Mouse (Mus musculus) midbrain, embryonic 13.5 days (tissue): ENCODE results near the gene Gm3298. TPM values are rescaled to one million over a fixed set of nuclear protein-coding genes. Genes with fewer than 3 reads are reported as not detected.
"Not testable (repeated sequence)": the region's sequence is repeated elsewhere in the genome, so short reads cannot be mapped to it uniquely, and the experiment has no call there.

Source experiments
- ATAC-seq: fragments of 200-750 bp; cut with Nextera tagmentation; 2 replicates; pipeline ENCODE4 v1.8.0; 2017; ENCODE audit warnings: mild to moderate bottlenecking, moderate TSS enrichment, moderate library complexity
- H3K27ac ChIP-seq: fragments of 300-500 bp; sonication (generic); 2 replicates; pipeline ENCODE4 v1.5.1; 2015; ENCODE audit warnings: inconsistent platforms, mild to moderate bottlenecking, moderate library complexity
- H3K27me3 ChIP-seq: fragments of 300-500 bp; sonication (generic); 2 replicates; pipeline ENCODE4 v1.6.1; 2015; ENCODE audit warnings: mild to moderate bottlenecking, inconsistent platforms
- H3K36me3 ChIP-seq: fragments of 300-500 bp; sonication (generic); 2 replicates; pipeline ENCODE4 v1.6.1; 2015; ENCODE audit warnings: mild to moderate bottlenecking, inconsistent platforms
- H3K4me1 ChIP-seq: fragments of 300-500 bp; sonication (generic); replicated peaks from 2 replicates; pipeline ENCODE4 v1.6.1; 2015; ENCODE audit warnings: inconsistent platforms
- H3K4me2 ChIP-seq: fragments of 300-500 bp; sonication (generic); replicated peaks from 2 replicates; pipeline ENCODE4 v1.6.1; 2015; ENCODE audit warnings: moderate library complexity, mild to moderate bottlenecking, inconsistent platforms
- H3K4me3 ChIP-seq: fragments of 300-500 bp; sonication (generic); replicated peaks from 2 replicates; pipeline ENCODE4 v1.5.1; 2015; ENCODE audit warnings: mild to moderate bottlenecking, inconsistent platforms
- H3K9ac ChIP-seq: fragments of 300-500 bp; sonication (generic); replicated peaks from 2 replicates; pipeline ENCODE4 v1.6.1; 2015; ENCODE audit warnings: mild to moderate bottlenecking, inconsistent platforms
- H3K9me3 ChIP-seq: fragments of 300-500 bp; sonication (generic); 2 replicates; pipeline ENCODE4 v1.6.1; 2016; ENCODE audit warnings: mild to moderate bottlenecking, inconsistent platforms
- WGBS: fragments of 180-500 bp; shearing (Covaris S2); methylation state at CpG from one replicate; pipeline ENCODE4 v1.1.7; 2015; 5-methylcytosine and 5-hydroxymethylcytosine counted together
- polyA plus RNA-seq: library from polyadenylated mRNA; unstranded; fragments of >200 nt; fragmentation: Nextera tagmentation; extraction: Ambion mirVana; gene quantifications from 2 replicates; pipeline ENCODE4 v1.2.1, GENCODE M21; 2015

The Gm3298 gene
- not detected in 2 replicates for polyA plus RNA-seq

GRCm38 (mm10) chr14:5015591-5015990 lies at the start of gene Gm3298:
Gm3298 (plus strand) TSS chr14:5015891.
- H3K9me3 ChIP-seq, H3K4me3 ChIP-seq, H3K9ac ChIP-seq: not testable (repeated sequence)

GRCm38 (mm10) chr14:4983635-4984034 lies 32.1 kb upstream of the Gm3298 start, which contains the start of gene Gm8297:
Gm8297 (plus strand) TSS chr14:4983935.
- ATAC-seq, H3K27me3 ChIP-seq, H3K9ac ChIP-seq, H3K4me1 ChIP-seq, H3K4me3 ChIP-seq, H3K36me3 ChIP-seq, H3K27ac ChIP-seq, H3K9me3 ChIP-seq, H3K4me2 ChIP-seq: not testable (repeated sequence)

More at GRCm38 (mm10) chr14:5015591-5015990, at the start of gene Gm3298:
- ATAC-seq, H3K36me3 ChIP-seq, H3K4me2 ChIP-seq, H3K4me1 ChIP-seq, H3K27me3 ChIP-seq, H3K27ac ChIP-seq: not testable (repeated sequence)
- WGBS: no CpG with 5 or more reads among the region's 2 CpGs

GRCm38 (mm10) chr14:5050329-5050728 lies 34.6 kb downstream of the Gm3298 start, which contains the start of gene 4930555G01Rik:
4930555G01Rik (plus strand) TSS chr14:5050629.
- H3K9me3 ChIP-seq, H3K9ac ChIP-seq, H3K27me3 ChIP-seq, ATAC-seq, H3K36me3 ChIP-seq, H3K4me1 ChIP-seq, H3K4me2 ChIP-seq, H3K4me3 ChIP-seq, H3K27ac ChIP-seq: not testable (repeated sequence)
- WGBS: no CpG with 5 or more reads among the region's 3 CpGs

Other genes starting within 250 kb of the Gm3298 start
- gene Gm9602, start 239.6 kb upstream of the Gm3298 start, polyA plus RNA-seq: not detected in 2 replicates
- not detected in 2 replicates for gene Gm3269, start 177.8 kb upstream of the Gm3298 start, polyA plus RNA-seq
- gene Gm3264, start 160.3 kb upstream of the Gm3298 start, polyA plus RNA-seq: 1.7 and 2.7 TPM in 2 replicates
- 0.13 TPM in 1 of 2 replicates, not detected in the other for gene Gm3278, start 123.5 kb upstream of the Gm3298 start, polyA plus RNA-seq
- not detected in 2 replicates for gene Gm8297, start 32.0 kb upstream of the Gm3298 start, polyA plus RNA-seq
- not detected in 2 replicates for gene 4930555G01Rik, start 34.7 kb downstream of the Gm3298 start, polyA plus RNA-seq
- gene Gm8281, start 55.1 kb downstream of the Gm3298 start, polyA plus RNA-seq: 6.1 and 6.9 TPM in 2 replicates
- not detected in 2 replicates for gene Gm8279, start 115.6 kb downstream of the Gm3298 start, polyA plus RNA-seq
- gene Gm3317, start 148.6 kb downstream of the Gm3298 start, polyA plus RNA-seq: not detected in 2 replicates
- gene Gm8271, start 169.9 kb downstream of the Gm3298 start, polyA plus RNA-seq: not detected in 2 replicates
- gene Gm3526, start 244.7 kb downstream of the Gm3298 start, polyA plus RNA-seq: not detected in 2 replicates